ENCODE assay signal across 8 mouse cellular contexts in the genomic region with DNA sequence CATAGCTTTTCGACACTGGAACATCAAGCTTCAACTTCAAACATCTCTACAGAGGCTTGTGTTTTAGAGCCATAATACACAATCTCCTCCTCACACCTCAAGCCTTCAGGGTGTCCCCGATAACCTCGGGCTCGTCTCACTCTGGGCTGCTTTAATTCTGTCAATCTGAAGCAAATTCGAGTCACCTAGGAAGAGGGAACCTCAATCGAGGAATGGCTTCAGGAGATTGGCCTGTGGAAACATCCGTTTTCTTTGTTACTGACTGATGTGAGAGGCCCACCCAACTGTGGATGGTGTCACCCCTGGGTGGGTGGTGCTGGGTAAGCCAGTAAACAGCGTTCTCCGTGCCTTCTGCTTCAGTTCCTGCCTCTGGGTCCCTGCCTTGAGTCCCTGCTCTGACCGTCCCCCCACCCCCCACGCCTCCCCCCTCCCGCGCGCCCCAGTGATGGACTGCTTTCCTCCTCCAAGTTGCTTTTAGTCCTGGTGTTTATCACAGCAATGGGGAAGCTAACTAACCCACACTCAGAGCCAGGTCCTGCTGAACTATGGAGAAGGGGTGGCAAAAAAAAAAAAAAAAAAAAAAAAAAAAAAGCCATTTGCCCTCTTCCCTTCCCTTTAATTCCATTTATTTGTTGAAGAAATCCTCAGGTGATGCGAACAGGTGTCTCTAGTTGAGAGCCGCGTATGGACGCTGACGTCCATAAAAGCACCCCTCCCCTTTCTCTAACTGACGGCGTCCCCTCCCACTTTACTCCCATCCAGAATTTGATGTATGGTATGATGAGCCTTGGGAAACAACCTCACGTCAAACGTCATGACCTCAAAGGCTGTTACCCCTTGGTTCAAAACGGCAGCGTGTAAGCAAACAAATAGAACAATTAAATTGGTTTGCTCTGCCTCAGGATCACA. TPM values are rescaled to one million over a fixed set of nuclear protein-coding genes. Genes with fewer than 3 reads are reported as not detected.
DNase-seq lines count a peak whose midpoint lies in the region; ATAC-seq lines count a peak whose summit lies in the region.

No protein-coding gene starts in this region.

- no peak for DNase-seq in liver, embryonic 11.5 days (ENCODE audit: low spot score)
- DNase-seq in liver: no peak
- DNase-seq in forebrain, embryonic 10.5 days (ENCODE audit: extremely low spot score, low spot score): no peak
- no peak for DNase-seq in embryo, embryonic 10.5 days (ENCODE audit: low spot score)
- DNase-seq in left cerebral cortex, postnatal 25 days (ENCODE audit: low spot score in 2 of 2): no peak
- DNase-seq in frontal cortex, postnatal 25 days (ENCODE audit: low spot score in 2 of 2): no peak

- ATAC-seq in liver, embryonic 11.5 days (replicated peaks; ENCODE audit: low FRiP score): no peak
- peak; percentile 33; the same call in 1 of the 2 replicates for ATAC-seq in limb, embryonic 13.5 days (ENCODE audit: low FRiP score, low read depth)
- peak; percentile 65 for ATAC-seq in neural tube, embryonic 14.5 days (ENCODE audit: low read depth)

- H3K9ac ChIP-seq in liver, embryonic 11.5 days (ENCODE audit: low read depth, low read length): no peak overlapping the region
- H3K9ac ChIP-seq in limb, embryonic 13.5 days: no peak overlapping the region
- 0 out of 2 replicates have a peak overlapping the region, but pooled peaks have one; percentile 22 for H3K9ac ChIP-seq in neural tube, embryonic 14.5 days (replicated peaks; ENCODE audit: low read depth, low read length)

- no peaks in the 10 kb centered on the region; the same call in 1 of the 2 replicates for H3K4me1 ChIP-seq in liver, embryonic 11.5 days (replicated peaks; ENCODE audit: control insufficient read depth, insufficient read depth, low read length)
- H3K4me1 ChIP-seq in forebrain, embryonic 10.5 days: 0 out of 2 replicates have a peak, but pooled peaks cover 4% of the 10 kb centered on the region
- H3K4me1 ChIP-seq in limb, embryonic 13.5 days: peaks cover 5% of the 10 kb centered on the region
- no peaks in the 10 kb centered on the region for H3K4me1 ChIP-seq in neural tube, embryonic 14.5 days (ENCODE audit: control insufficient read depth, insufficient read depth, low read length)

- H3K9me3 ChIP-seq in liver, embryonic 11.5 days (ENCODE audit: control insufficient read depth, low read length): no peaks in the 10 kb centered on the region
- H3K9me3 ChIP-seq in forebrain, embryonic 10.5 days: peaks cover 6% of the 10 kb centered on the region; the same call in 1 of the 2 replicates
- no peaks in the 10 kb centered on the region for H3K9me3 ChIP-seq in limb, embryonic 13.5 days
- no peaks in the 10 kb centered on the region for H3K9me3 ChIP-seq in neural tube, embryonic 14.5 days (ENCODE audit: control insufficient read depth, low read length)

- no peaks in the 10 kb centered on the region for H3K36me3 ChIP-seq in liver, embryonic 11.5 days (ENCODE audit: control insufficient read depth, insufficient read depth, low read length)
- no peaks in the 10 kb centered on the region for H3K36me3 ChIP-seq in forebrain, embryonic 10.5 days (replicated peaks)
- H3K36me3 ChIP-seq in limb, embryonic 13.5 days: no peaks in the 10 kb centered on the region
- H3K36me3 ChIP-seq in neural tube, embryonic 14.5 days (ENCODE audit: control insufficient read depth, insufficient read depth, low read length): no peaks in the 10 kb centered on the region

- peak overlapping the region; percentile 21 for H3K4me3 ChIP-seq in liver, embryonic 11.5 days (ENCODE audit: low read depth, low read length)
- peak overlapping the region; percentile 46 for H3K4me3 ChIP-seq in forebrain, embryonic 10.5 days
- peak overlapping the region; percentile 30 for H3K4me3 ChIP-seq in limb, embryonic 13.5 days
- peak overlapping the region; percentile 33 for H3K4me3 ChIP-seq in neural tube, embryonic 14.5 days (ENCODE audit: low read depth, low read length)

- H3K27me3 ChIP-seq in liver, embryonic 11.5 days (replicated peaks; ENCODE audit: control insufficient read depth, insufficient read depth, low read length): no peaks in the 10 kb centered on the region
- no peaks in the 10 kb centered on the region for H3K27me3 ChIP-seq in forebrain, embryonic 10.5 days (ENCODE audit: poor library complexity, severe bottlenecking)
- no peaks in the 10 kb centered on the region for H3K27me3 ChIP-seq in limb, embryonic 13.5 days
- no peaks in the 10 kb centered on the region for H3K27me3 ChIP-seq in neural tube, embryonic 14.5 days (ENCODE audit: control insufficient read depth, insufficient read depth, low read length)

- intact Hi-C loops in left cerebral cortex, postnatal 25 days (cut with DNase I): loop anchor here (2.0 to 10.0 kb wide), 3 partner anchors 93 to 301 kb away; partner anchors contain the start of genes Platr25 and Zfp935

- no peak overlapping the region for H3K27ac ChIP-seq in liver, embryonic 11.5 days (ENCODE audit: low read depth, low read length)
- H3K27ac ChIP-seq in forebrain, embryonic 10.5 days: peak overlapping the region; percentile 77
- H3K27ac ChIP-seq in limb, embryonic 13.5 days: no peak overlapping the region
- H3K27ac ChIP-seq in neural tube, embryonic 14.5 days (ENCODE audit: low read depth, low read length): no peak overlapping the region

- H3K4me2 ChIP-seq in liver, embryonic 11.5 days: peak overlapping the region; percentile 64
- H3K4me2 ChIP-seq in limb, embryonic 13.5 days (replicated peaks): peak overlapping the region; percentile 61
- H3K4me2 ChIP-seq in neural tube, embryonic 14.5 days (ENCODE audit: low read depth, low read length): peak overlapping the region; percentile 64

- WGBS in liver, embryonic 11.5 days: 25% methylated on average over 25 of the region's 25 CpGs
- 35% methylated on average over 25 of the region's 25 CpGs for WGBS in forebrain, embryonic 10.5 days
- WGBS in limb, embryonic 13.5 days: 32% methylated on average over 25 of the region's 25 CpGs
- WGBS in neural tube, embryonic 14.5 days: 34% methylated on average over 25 of the region's 25 CpGs

RNA-seq across cellular contexts. Expression of gene Fbp2, which starts 2.6 kb away (rescaled TPM):
- not detected in 2 replicates for polyA plus RNA-seq in liver, embryonic 11.5 days (2014; fragmentation: Nextera tagmentation; extraction: Ambion mirVana)
- 0.10 TPM in 1 of 2 replicates, not detected in the other for polyA plus RNA-seq in forebrain, embryonic 10.5 days (2016; fragmentation: Nextera tagmentation; extraction: Ambion mirVana)
- polyA plus RNA-seq in limb, embryonic 13.5 days (2015; fragmentation: Nextera tagmentation; extraction: Ambion mirVana): 1.5 and 3.3 TPM in 2 replicates
- 0.19 and 0.55 TPM in 2 replicates for polyA plus RNA-seq in neural tube, embryonic 14.5 days (2014; fragmentation: Nextera tagmentation; extraction: Ambion mirVana)
- not detected for total RNA-seq in left cerebral cortex, postnatal 25 days (2021)

RNA-seq across cellular contexts. Expression of gene Fbp1, which starts 32.4 kb away (rescaled TPM):
- polyA plus RNA-seq in liver, embryonic 11.5 days (2014; fragmentation: Nextera tagmentation; extraction: Ambion mirVana): not detected in 2 replicates
- not detected in 2 replicates for polyA plus RNA-seq in forebrain, embryonic 10.5 days (2016; fragmentation: Nextera tagmentation; extraction: Ambion mirVana)
- polyA plus RNA-seq in limb, embryonic 13.5 days (2015; fragmentation: Nextera tagmentation; extraction: Ambion mirVana): 2.0 and 2.6 TPM in 2 replicates
- polyA plus RNA-seq in neural tube, embryonic 14.5 days (2014; fragmentation: Nextera tagmentation; extraction: Ambion mirVana): 0.27 and 0.68 TPM in 2 replicates
- total RNA-seq in left cerebral cortex, postnatal 25 days (2021): under 1 TPM; 0.23 to 0.44 TPM
